Mouse (Mus musculus) megakaryocyte-erythroid progenitor cell, adult 5 weeks (primary cell): ENCODE measurements around the gene Npnt. TPM values are rescaled to one million over a fixed set of nuclear protein-coding genes. Genes with fewer than 3 reads are reported as not detected.

Experiments used
- polyA plus RNA-seq: library from polyadenylated mRNA; stranded (reverse); fragments of >175 nt; gene quantifications from 2 replicates; pipeline ENCODE4 v1.2.3, GENCODE M21; 2012

Npnt gene
- 0.02 TPM in 1 of 2 replicates, not detected in the other for polyA plus RNA-seq

DNA sequence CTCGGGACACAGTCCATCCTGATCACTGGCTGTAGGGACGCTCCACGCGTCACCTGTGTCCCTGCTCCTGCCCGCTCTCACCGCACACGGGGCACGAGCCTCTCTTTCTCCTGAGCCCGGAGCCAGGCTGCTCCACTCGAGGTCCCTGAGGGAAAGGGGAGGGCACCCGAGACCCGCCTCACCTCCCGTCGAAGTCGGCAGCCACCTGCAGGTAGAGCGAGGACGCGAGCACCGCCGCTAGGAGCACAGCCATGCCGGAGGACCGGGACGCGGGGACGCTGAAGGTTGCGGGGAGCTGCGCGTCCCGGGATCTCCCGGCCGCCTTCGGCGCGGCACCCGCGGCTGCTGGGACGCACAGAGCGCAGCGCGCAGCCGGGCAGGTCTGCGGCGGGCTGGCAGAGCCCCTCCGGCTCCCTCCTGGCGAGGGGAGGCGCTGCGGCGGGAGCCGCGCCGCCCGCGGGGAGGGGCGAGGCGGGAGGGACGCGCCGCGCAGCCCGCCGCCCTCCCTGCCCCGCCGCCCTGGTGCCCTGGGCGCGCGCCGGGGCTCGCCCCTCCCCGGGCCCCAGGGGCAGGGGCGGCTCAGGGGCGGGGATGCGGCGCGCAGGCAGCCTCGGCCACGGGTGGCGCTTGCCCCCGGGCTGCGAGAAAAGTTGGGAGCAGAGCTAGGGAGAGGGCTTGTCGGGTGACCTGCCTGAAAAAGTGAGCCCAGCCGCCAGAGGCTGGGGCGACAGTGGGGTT lies at the start of gene Npnt:
Npnt (minus strand) TSS at position 501 of the 738 bp plus-strand sequence.

Other genes with a start within 250 kb of the Npnt start
- 1.7 and 2.0 TPM in 2 replicates for gene Ints12, start 141.5 kb upstream of the Npnt start, polyA plus RNA-seq
- 8.7 and 10.0 TPM in 2 replicates for gene Gstcd, start 141.7 kb upstream of the Npnt start, polyA plus RNA-seq